Mouse (Mus musculus) spleen, postnatal 4 days (tissue): ENCODE measurements at regions not wholly inside any gene's neighbourhood (a gene's known extent, or its start where the extent isn't known, plus 50 kb on each side); places are given as distances from the start of the nearest gene placed in this dataset.
A peak's percentile ranks its signal among the peaks of the same experiment; 100 is the strongest.

Experiments used
- DNase-seq, 2 experiments: peaks; one replicate each; pipeline ENCODE4 v3.0.0; 2022; ENCODE audit warnings: low spot score in 2 of 2

DNA sequence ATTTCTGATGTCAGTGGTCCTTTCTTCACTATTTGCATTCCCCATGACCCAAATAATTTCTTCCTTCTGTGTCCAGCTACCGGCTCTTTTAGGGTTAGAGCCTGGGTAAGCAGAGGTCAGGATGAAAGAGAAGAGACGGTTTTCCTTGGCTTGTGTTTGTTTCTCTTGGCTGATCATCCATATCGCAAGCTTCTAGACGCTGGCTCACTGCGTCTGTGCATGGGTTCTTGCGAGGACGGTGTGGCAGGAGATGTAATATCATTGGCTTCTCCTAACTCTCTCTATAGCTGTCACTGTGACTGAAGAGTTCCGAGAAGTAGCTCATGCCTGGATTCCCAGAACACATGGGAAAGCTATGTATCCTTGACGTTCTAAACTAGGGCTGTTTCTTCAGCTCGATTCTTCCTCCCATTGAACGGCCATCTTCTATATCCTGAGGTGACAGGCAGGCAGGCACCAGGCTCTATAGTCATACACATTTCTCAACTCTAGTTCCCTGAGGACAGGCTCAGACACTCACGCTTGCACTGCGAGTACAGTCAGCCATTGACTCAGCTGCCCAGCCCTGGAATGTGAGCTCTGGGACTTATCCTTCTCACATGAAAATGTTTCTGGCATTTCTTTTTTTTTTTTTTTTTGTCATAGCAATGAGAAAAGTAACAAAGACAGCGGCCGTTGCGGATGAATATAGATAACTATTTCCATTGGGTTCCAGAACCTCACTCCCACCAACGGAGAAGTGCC, 85.0 kb downstream of the Bach1 start:
- no peak for DNase-seq

DNA sequence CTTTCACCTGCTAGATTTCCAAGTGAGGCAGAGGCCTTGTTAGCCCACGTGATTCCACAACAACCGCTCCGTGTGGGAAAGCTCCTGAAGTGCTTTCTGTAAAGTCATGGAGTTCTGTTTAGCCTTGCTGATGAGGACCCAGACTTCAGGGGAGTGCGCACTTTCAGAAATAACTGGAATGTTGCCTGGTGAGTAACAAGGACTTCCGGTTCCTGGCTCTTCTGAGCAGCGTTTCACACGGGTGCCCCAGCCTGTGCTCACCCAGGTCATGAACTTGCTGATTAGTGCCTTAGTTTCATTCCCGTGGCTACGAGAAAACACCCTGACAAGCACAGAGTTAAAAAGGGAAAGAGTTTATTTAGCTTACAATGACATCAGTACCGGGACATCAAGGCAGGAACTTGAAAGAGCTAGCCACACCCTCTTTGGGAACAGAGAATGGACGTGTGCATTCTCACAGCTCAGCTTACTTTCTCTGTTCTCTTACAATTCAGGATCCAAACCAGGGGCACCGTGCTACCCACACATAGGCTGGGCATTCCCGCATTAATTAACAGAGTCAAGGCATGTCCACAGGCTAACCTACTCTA, 85.8 kb downstream of the Bach1 start:
- no peak for DNase-seq

DNA sequence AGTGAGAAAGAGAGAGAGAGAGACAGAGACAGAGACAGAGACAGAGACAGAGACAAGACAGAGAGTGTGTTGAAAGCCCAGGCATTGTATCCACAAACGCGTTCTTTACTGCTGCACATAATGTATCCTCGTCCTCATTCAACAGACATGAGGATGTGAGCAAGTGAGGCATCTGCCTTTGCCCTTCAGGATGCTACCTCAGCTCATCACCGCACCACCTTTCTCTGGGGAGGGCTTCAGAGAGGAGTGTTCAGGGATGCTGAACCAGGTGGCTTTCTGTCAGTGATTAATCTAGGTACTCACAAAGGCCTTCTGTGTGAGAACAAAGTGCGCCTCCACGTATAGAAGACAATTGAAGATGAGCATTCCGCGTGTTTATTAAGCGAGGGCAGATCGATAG, 90.8 kb downstream of the Bach1 start:
- no peak for DNase-seq

DNA sequence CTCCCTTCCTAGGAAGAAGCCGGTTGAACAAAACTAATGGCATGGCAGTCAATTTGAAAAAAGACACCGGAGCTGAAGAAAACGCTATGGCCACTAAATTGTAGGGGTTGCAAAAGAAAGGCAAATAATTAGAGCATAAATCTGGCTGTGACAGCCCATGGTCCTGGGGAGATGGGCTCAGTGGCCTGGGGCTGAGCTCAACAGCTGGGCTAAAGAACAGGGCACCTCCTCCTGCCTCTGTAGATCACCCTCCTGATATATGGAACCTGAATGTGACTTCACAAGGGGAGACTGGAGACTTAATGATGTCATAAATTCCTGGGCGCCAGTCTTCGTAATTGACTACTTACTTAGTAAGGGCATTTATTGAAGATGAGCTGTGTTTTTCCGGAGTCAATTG, 91.2 kb downstream of the Bach1 start:
- DNase-seq = no peak

DNA sequence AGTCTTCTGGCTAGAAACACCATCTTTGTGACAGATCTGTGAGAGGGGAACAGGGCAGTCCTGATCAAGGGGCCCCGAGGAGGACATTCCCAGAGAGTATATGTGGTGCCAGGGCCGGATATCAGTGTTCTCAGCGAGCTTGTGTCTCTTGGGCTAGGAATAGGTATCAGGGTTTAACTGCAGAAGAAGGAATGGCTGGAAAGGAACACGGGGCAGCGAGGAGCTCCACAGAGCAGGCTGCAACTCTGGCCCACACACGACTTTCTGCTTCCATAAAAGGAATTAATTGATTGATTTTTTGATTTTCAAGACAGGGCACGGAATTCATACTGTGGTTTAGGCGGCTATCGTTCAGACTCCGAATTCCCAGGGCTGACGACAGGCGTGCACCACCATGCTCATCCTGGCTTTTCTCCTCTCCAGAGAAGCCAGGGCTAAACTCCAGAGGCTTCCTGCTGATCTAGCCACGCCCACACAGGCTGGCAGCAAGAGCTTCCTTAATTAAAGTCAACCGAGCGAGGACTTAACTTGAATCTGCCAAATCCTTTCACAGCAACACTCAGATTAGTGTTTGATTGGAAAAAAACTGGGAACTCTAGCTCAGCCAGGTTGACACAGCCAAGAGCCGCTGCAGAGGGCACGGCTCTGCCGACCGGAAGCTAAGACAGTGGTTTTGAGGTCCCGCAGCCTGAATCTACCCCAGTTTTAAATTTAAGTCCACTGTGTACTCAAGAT, 97.9 kb downstream of the Bach1 start:
- DNase-seq = no peak

DNA sequence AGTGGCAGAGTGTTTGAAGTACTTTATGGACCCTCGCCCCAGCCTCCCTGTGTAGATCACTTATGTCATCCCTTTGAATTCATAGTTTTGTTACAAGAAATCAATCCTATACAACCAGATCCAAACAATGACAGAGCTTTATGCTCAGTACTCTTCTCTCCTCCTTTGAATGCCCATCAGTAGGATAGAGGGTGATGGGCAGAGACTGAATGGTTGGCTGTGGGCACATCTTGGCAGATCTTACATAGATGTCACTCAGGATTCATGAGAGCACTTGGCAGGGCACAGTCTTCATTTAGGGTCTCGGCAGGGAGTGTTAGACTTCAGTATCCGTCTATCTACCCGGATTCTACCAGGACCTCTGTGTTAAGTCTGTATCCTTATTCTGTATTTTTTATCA, 103.6 kb downstream of the Bach1 start:
- no peak for DNase-seq

DNA sequence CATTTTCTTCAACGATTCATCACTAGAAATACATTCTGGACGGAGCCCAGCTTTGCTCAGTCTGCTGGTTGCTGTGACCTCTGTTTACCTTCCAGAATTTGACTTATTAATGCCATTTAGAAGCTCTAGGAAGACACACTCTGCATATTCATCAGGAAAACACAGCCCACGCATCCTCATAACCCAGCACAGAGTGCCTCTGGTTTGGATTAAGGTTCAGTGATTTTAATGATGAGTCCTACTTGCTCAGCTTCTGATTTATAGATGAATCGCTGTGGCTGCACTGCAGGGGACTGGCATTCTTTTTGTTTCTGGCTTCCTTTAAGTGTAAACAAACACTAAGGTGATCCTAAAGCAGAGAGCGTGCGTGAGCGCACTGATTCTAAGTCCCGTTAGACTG, 118.8 kb downstream of the Bach1 start:
- no peak for DNase-seq

DNA sequence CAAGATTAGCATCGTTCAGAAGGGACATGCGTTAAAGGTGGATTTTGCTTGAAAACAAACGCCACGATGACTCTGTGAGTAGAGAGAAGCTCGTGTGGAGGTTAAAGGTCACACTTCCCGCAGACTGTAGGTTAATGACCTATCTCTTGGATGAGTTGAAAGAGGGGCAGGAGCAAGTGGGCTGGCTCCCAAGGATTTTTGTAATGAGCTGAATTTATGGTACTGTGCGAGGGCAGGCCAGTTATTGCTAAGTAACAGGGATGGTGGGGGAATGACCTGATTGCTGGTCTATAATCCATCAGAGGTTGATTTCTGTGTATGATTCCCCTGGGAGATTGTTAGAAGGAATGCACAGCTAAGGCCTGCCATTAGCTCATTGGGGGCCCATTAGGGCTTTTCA, 135.6 kb downstream of the Bach1 start:
- DNase-seq = no peak

DNA sequence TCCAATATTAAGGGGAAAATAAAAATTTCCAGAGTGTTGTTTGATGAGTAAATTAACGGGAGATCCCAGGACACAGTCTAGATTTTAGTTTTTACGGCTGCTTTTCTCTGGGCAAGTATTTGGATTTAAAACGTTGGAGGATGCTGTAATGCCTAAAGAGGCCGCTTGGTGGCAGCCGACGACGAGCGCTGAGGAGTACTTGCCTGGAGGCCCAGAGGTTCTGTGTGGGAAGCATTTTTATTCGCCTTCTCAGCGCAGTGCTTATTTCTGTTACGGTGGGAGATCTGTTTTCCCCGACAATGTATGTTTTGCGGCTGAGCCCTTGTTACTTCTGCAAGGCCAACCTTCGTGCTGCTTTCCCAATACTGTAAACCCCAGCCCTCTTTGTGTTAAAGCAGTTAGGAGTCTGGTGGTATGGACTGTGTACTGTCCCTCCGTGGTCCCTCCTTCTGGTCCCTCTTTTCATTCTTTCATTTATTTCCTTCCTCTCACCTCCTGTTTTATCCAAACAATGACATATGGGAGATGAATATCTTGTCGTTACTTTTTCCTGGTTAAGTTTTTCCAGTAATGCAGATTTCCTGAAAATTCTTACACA, 142.3 kb downstream of the Bach1 start:
- peak; percentile 21 to 70 for DNase-seq
